Mouse (Mus musculus): ENCODE measurements around the gene Slc2a13.

Gene Slc2a13

GRCm38 (mm10) chr15:91268532-91268931 is 304.5 kb downstream of the Slc2a13 start:
- no peak for DNase-seq (ENCODE audit: low read depth)

- no peak for DNase-seq (ENCODE audit: low read depth)
Observed at GRCm38 (mm10) chr15:91263926-91264325, 309.1 kb downstream of the Slc2a13 start.

GRCm38 (mm10) chr15:91260578-91260977 is 312.5 kb downstream of the Slc2a13 start:
- DNase-seq (ENCODE audit: low read depth), result no peak

- no peak for DNase-seq (ENCODE audit: low read depth)
Observed at GRCm38 (mm10) chr15:91257140-91257539, 315.9 kb downstream of the Slc2a13 start.

GRCm38 (mm10) chr15:91255308-91255707 is 317.8 kb downstream of the Slc2a13 start:
- no peak for DNase-seq (ENCODE audit: low read depth)

GRCm38 (mm10) chr15:91252956-91253355 is 320.1 kb downstream of the Slc2a13 start:
- no peak for DNase-seq (ENCODE audit: low read depth)

GRCm38 (mm10) chr15:91251544-91252408 is 321.3 kb downstream of the Slc2a13 start:
- DNase-seq (ENCODE audit: low read depth), result no peak

- DNase-seq (ENCODE audit: low read depth), result no peak
Observed at GRCm38 (mm10) chr15:91250815-91251214, 322.2 kb downstream of the Slc2a13 start.

GRCm38 (mm10) chr15:91240683-91241335 is 332.3 kb downstream of the Slc2a13 start:
- DNase-seq (ENCODE audit: low read depth), result no peak

GRCm38 (mm10) chr15:91237294-91237693 is 335.8 kb downstream of the Slc2a13 start:
- DNase-seq (ENCODE audit: low read depth), result no peak

Data from 416B (cell line).